Mouse (Mus musculus) heart, adult 2 months (tissue): ENCODE measurements around the gene Slc25a54. TPM values are rescaled to one million over a fixed set of nuclear protein-coding genes. Genes with fewer than 3 reads are reported as not detected.

ENCODE experiments used
- DNase-seq, 2 experiments: peaks; one replicate each; pipeline ENCODE4 v3.0.0; 2021
- H3K27ac ChIP-seq: fragments of 200-600 bp; 2 replicates; pipeline ENCODE4 v1.8.1; 2022
- H3K27me3 ChIP-seq: fragments of 200-500 bp; 2 replicates; pipeline ENCODE4 v1.6.1; 2012; ENCODE audit warnings: mild to moderate bottlenecking, low read length, inconsistent platforms, mixed read lengths; ENCODE audit not compliant: control insufficient read depth, insufficient read depth
- H3K36me3 ChIP-seq: fragments of 200-500 bp; 2 replicates; pipeline ENCODE4 v1.6.1; 2012; ENCODE audit warnings: low read length, inconsistent platforms; ENCODE audit not compliant: control insufficient read depth, insufficient read depth
- H3K4me1 ChIP-seq: fragments of 200-500 bp; 2 replicates; pipeline ENCODE4 v1.6.1; 2011; ENCODE audit warnings: low read length; ENCODE audit not compliant: control insufficient read depth, insufficient read depth
- H3K4me3 ChIP-seq: fragments of 200-600 bp; 2 replicates; pipeline ENCODE4 v1.8.1; 2022
- H3K79me2 ChIP-seq: fragments of 200-500 bp; replicated peaks from 2 replicates; pipeline ENCODE4 v1.6.1; 2012; ENCODE audit warnings: mild to moderate bottlenecking, inconsistent platforms, low read length, moderate library complexity, mixed read lengths; ENCODE audit not compliant: control insufficient read depth, insufficient read depth
- H3K9ac ChIP-seq: fragments of 200-500 bp; 2 replicates; pipeline ENCODE4 v1.6.1; 2012; ENCODE audit warnings: low read depth, mild to moderate bottlenecking, control low read depth, inconsistent platforms, low read length, mixed read lengths
- CTCF ChIP-seq: fragments of 200-600 bp; IDR thresholded peaks from 2 replicates; pipeline ENCODE4 v1.8.1; 2022; ENCODE audit warnings: antibody characterized with exemption, mild to moderate bottlenecking, moderate library complexity
- EP300 ChIP-seq: fragments of 200-500 bp; IDR thresholded peaks from 2 replicates; pipeline ENCODE4 v1.6.1; 2011; ENCODE audit warnings: low read depth, low read length, control low read depth; ENCODE audit not compliant: insufficient read depth
- POLR2A ChIP-seq: fragments of 200-500 bp; IDR thresholded peaks from 2 replicates; pipeline ENCODE4 v1.6.1; 2011; ENCODE audit warnings: mild to moderate bottlenecking, low read depth, low read length, control low read depth; ENCODE audit not compliant: insufficient read depth
- WGBS: fragments of 180-500 bp; shearing (Covaris S2); methylation state at CpG from one replicate; pipeline ENCODE4 v1.1.7; 2018; 5-methylcytosine and 5-hydroxymethylcytosine counted together
- intact Hi-C: fragments of 180-260 bp; cut with DNase I; formaldehyde crosslinking; loops from one replicate; pipeline ENCODE4 v1.15.1; 2025
- polyA plus RNA-seq: library from polyadenylated mRNA; depleted of rRNA; stranded (reverse); fragments of >200 nt; gene quantifications from 2 replicates; pipeline ENCODE4 v1.2.3, GENCODE M21; 2012
- total RNA-seq, 2 experiments: library from RNA; stranded (reverse); gene quantifications; 2 replicates each; pipeline ENCODE4 v1.2.3; 2021

The Slc25a54 gene
- total and polyA plus RNA-seq, 3 experiments, result not detected

GRCm38 (mm10) chr3:109129768-109130167 is 49.5 kb downstream of the Slc25a54 start:
- DNase-seq, result no peak
- H3K27me3 ChIP-seq, result no peaks in the 10 kb centered on the region
- H3K4me1 ChIP-seq, result peaks cover 2% of the 10 kb centered on the region
- H3K4me3 ChIP-seq, result no peak overlapping the region
- H3K36me3 ChIP-seq, result no peaks in the 10 kb centered on the region
- WGBS, result 40% methylated on average over 5 of the region's 5 CpGs
- no peak overlapping the region for H3K27ac ChIP-seq
- TF ChIP-seq CTCF (no peak), POLR2A (no peak), EP300 (no peak)
- intact Hi-C loops, result loop anchor here (10.0 kb wide), 1 partner anchor 105 kb away; the partner anchor contains the start of gene Fam102b
- no peaks in the 10 kb centered on the region for H3K79me2 ChIP-seq
- H3K9ac ChIP-seq, result no peak overlapping the region

GRCm38 (mm10) chr3:109132966-109133365 is 52.7 kb downstream of the Slc25a54 start:
- no peaks in the 10 kb centered on the region for H3K27me3 ChIP-seq
- no peak for DNase-seq
- intact Hi-C loops, result no loop called here
- no peaks in the 10 kb centered on the region for H3K4me1 ChIP-seq
- WGBS, result 84% methylated on average over 4 of the region's 4 CpGs
- H3K4me3 ChIP-seq, result no peak overlapping the region
- H3K9ac ChIP-seq, result no peak overlapping the region
- H3K79me2 ChIP-seq, result no peaks in the 10 kb centered on the region
- H3K27ac ChIP-seq, result no peak overlapping the region
- no peak for TF ChIP-seq POLR2A
- TF ChIP-seq EP300, result no peak
- no peaks in the 10 kb centered on the region for H3K36me3 ChIP-seq

GRCm38 (mm10) chr3:109134036-109134435 is 53.8 kb downstream of the Slc25a54 start:
- Histone ChIP-seq H3K4me3 (no peak overlapping the region), H3K9ac (no peak overlapping the region), H3K27ac (no peak overlapping the region), H3K27me3 (no peaks in the 10 kb centered on the region), H3K4me1 (no peaks in the 10 kb centered on the region), H3K36me3 (no peaks in the 10 kb centered on the region), H3K79me2 (no peaks in the 10 kb centered on the region)
- TF ChIP-seq POLR2A, result no peak
- TF ChIP-seq EP300, result no peak
- no peak for TF ChIP-seq CTCF
- DNase-seq, result no peak
- 95% methylated on average over 15 of the region's 15 CpGs for WGBS
- intact Hi-C loops, result no loop called here

- WGBS, result 31% methylated on average over 1 of the region's 1 CpGs
- Histone ChIP-seq H3K4me3 (no peak overlapping the region), H3K27me3 (no peaks in the 10 kb centered on the region), H3K4me1 (no peaks in the 10 kb centered on the region), H3K27ac (no peak overlapping the region), H3K9ac (no peak overlapping the region), H3K79me2 (no peaks in the 10 kb centered on the region), H3K36me3 (no peaks in the 10 kb centered on the region)
- no peak for DNase-seq
- intact Hi-C loops, result no loop called here
- no peak for TF ChIP-seq POLR2A
- TF ChIP-seq EP300, result no peak
- no peak for TF ChIP-seq CTCF
Observed at GRCm38 (mm10) chr3:109135352-109135751, 55.1 kb downstream of the Slc25a54 start.

- intact Hi-C loops, result no loop called here
- H3K27ac ChIP-seq, result no peak overlapping the region
- H3K36me3 ChIP-seq, result no peaks in the 10 kb centered on the region; the same call in 1 of the 2 replicates
- H3K79me2 ChIP-seq, result no peaks in the 10 kb centered on the region
- WGBS, result 73% methylated on average over 4 of the region's 4 CpGs
- TF ChIP-seq CTCF, result no peak
- no peak for TF ChIP-seq EP300
- no peak for TF ChIP-seq POLR2A
- H3K27me3 ChIP-seq, result no peaks in the 10 kb centered on the region
- DNase-seq, result no peak
- H3K4me1 ChIP-seq, result no peaks in the 10 kb centered on the region
- no peak overlapping the region for H3K4me3 ChIP-seq
- H3K9ac ChIP-seq, result no peak overlapping the region
Observed at GRCm38 (mm10) chr3:109152561-109152960, 72.3 kb downstream of the Slc25a54 start.

- no peak for DNase-seq
- Histone ChIP-seq H3K27me3 (no peaks in the 10 kb centered on the region), H3K4me3 (no peak overlapping the region), H3K4me1 (no peaks in the 10 kb centered on the region), H3K79me2 (no peaks in the 10 kb centered on the region), H3K27ac (no peak overlapping the region), H3K9ac (no peak overlapping the region), H3K36me3 (no peaks in the 10 kb centered on the region; the same call in 1 of the 2 replicates)
- 98% methylated on average over 6 of the region's 6 CpGs for WGBS
- TF ChIP-seq POLR2A, result no peak
- intact Hi-C loops, result no loop called here
Observed at GRCm38 (mm10) chr3:109153410-109153809, 73.1 kb downstream of the Slc25a54 start.
